Mouse (Mus musculus) lung, embryonic 16.5 days (tissue): ENCODE data around the gene Myh9. TPM values are rescaled to one million over a fixed set of nuclear protein-coding genes. Genes with fewer than 3 reads are reported as not detected.
"Not testable (repeated sequence)": the region's sequence is repeated elsewhere in the genome, so short reads cannot be mapped to it uniquely, and the experiment has no call there.

Source experiments
- ATAC-seq: fragments of 200-750 bp; cut with Nextera tagmentation; 2 replicates; pipeline ENCODE4 v1.8.0; 2017; ENCODE audit warnings: low read depth, mild to moderate bottlenecking, moderate library complexity
- H3K27ac ChIP-seq: fragments of 300-500 bp; sonication (generic); 2 replicates; pipeline ENCODE4 v1.5.1; 2014; ENCODE audit warnings: mild to moderate bottlenecking, control low read depth, low read length
- H3K27me3 ChIP-seq: fragments of 300-500 bp; sonication (generic); 2 replicates; pipeline ENCODE4 v1.6.1; 2014; ENCODE audit warnings: low read depth, low read length, mixed read lengths; ENCODE audit not compliant: control insufficient read depth, insufficient read depth
- H3K36me3 ChIP-seq: fragments of 300-500 bp; sonication (generic); 2 replicates; pipeline ENCODE4 v1.6.1; 2014; ENCODE audit warnings: low read length; ENCODE audit not compliant: control insufficient read depth, insufficient read depth
- H3K4me1 ChIP-seq: fragments of 300-500 bp; sonication (generic); replicated peaks from 2 replicates; pipeline ENCODE4 v1.6.1; 2014; ENCODE audit warnings: low read length, mixed read lengths; ENCODE audit not compliant: control insufficient read depth, insufficient read depth
- H3K4me2 ChIP-seq: fragments of 300-500 bp; sonication (generic); 2 replicates; pipeline ENCODE4 v1.6.1; 2014; ENCODE audit warnings: low read depth, low read length, control low read depth
- H3K4me3 ChIP-seq: fragments of 300-500 bp; sonication (generic); 2 replicates; pipeline ENCODE4 v1.5.1; 2014; ENCODE audit warnings: mild to moderate bottlenecking, low read length, control low read depth
- H3K9ac ChIP-seq: fragments of 300-500 bp; sonication (generic); 2 replicates; pipeline ENCODE4 v1.6.1; 2014; ENCODE audit warnings: low read length, control low read depth
- H3K9me3 ChIP-seq: fragments of 300-500 bp; sonication (generic); 2 replicates; pipeline ENCODE4 v1.6.1; 2016; ENCODE audit warnings: low read length; ENCODE audit not compliant: control insufficient read depth
- WGBS: fragments of 180-500 bp; shearing (Covaris S2); extraction: QIAGEN DNeasy Blood & Tissue Kit; methylation state at CpG from one replicate; pipeline ENCODE4 v1.1.7; 2014; 5-methylcytosine and 5-hydroxymethylcytosine counted together
- polyA plus RNA-seq: library from polyadenylated mRNA; unstranded; fragments of >200 nt; fragmentation: Nextera tagmentation; extraction: Ambion mirVana; gene quantifications from 2 replicates; pipeline ENCODE4 v1.2.1, GENCODE M21; 2015

Myh9 gene
- polyA plus RNA-seq, 1 experiment from 2014 or later = 77.6 TPM

- H3K27ac ChIP-seq, H3K4me1 ChIP-seq, H3K9ac ChIP-seq, H3K36me3 ChIP-seq, ATAC-seq, H3K4me3 ChIP-seq, H3K27me3 ChIP-seq, H3K4me2 ChIP-seq, H3K9me3 ChIP-seq: not testable (repeated sequence)
- WGBS = 26% methylated on average over 2 of the region's 10 CpGs
Measured at GRCm38 (mm10) chr15:77724208-77724911, 117.6 kb downstream of the Myh9 start.

DNA sequence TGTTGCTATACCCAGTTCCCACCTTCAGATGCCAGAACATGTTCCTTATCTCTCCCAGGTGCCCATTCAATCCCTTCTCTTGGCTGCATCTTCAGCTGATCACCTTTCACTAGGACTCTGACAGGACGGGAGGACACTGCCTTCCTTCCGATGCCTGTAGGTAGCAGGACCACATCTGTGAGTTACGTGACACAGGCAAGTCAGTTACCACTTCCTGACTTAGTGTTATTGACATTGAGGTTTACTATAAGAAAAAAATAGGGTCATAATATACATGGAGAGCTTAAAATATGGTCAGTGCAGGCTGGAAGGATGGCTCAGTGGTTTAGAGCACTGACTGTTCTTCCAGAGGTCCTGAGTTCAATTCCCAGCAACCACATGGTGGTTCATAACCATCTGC, 120.5 kb downstream of the Myh9 start:
- not testable (repeated sequence) for H3K9me3 ChIP-seq, H3K4me3 ChIP-seq, H3K36me3 ChIP-seq, H3K27me3 ChIP-seq, H3K4me1 ChIP-seq, ATAC-seq, H3K9ac ChIP-seq, H3K27ac ChIP-seq, H3K4me2 ChIP-seq
- WGBS = no CpG with 5 or more reads among the region's 3 CpGs

GRCm38 (mm10) chr15:77718240-77718639, 123.7 kb downstream of the Myh9 start:
- WGBS = 53% methylated on average over 2 of the region's 6 CpGs
- H3K9ac ChIP-seq, H3K4me1 ChIP-seq, H3K4me3 ChIP-seq, H3K4me2 ChIP-seq, ATAC-seq, H3K27me3 ChIP-seq, H3K9me3 ChIP-seq, H3K36me3 ChIP-seq, H3K27ac ChIP-seq: not testable (repeated sequence)

Other genes with a start within 250 kb of the Myh9 start
- 0.06 and 0.09 TPM in 2 replicates for gene Apol10b, start 246.1 kb downstream of the Myh9 start, polyA plus RNA-seq
- not detected in 2 replicates for gene Gm36245, start 242.9 kb downstream of the Myh9 start, polyA plus RNA-seq
- gene Apol11b, start 198.9 kb downstream of the Myh9 start, polyA plus RNA-seq = 0.21 TPM in 1 of 2 replicates, not detected in the other
- not detected in 2 replicates for gene Apol7e, start 143.3 kb downstream of the Myh9 start, polyA plus RNA-seq
- 0.15 TPM in 1 of 2 replicates, not detected in the other for gene Apol9b, start 113.1 kb downstream of the Myh9 start, polyA plus RNA-seq
- gene Apol8, start 85.2 kb downstream of the Myh9 start, polyA plus RNA-seq = 0.10 and 0.20 TPM in 2 replicates
- gene Txn2, start 86.8 kb upstream of the Myh9 start, polyA plus RNA-seq = 182 and 185 TPM in 2 replicates
- gene Foxred2, start 114.5 kb upstream of the Myh9 start, polyA plus RNA-seq = 2.7 and 3.7 TPM in 2 replicates
- gene Eif3d, start 128.6 kb upstream of the Myh9 start, polyA plus RNA-seq = 166 and 170 TPM in 2 replicates